Mouse (Mus musculus) 3134 (cell line): Measurements from ENCODE around the gene Gtf2f1.
"Not testable (repeated sequence)": the region's sequence is repeated elsewhere in the genome, so short reads cannot be mapped to it uniquely, and the experiment has no call there.

Source experiments
- DNase-seq: peaks from one replicate; pipeline ENCODE4 v3.0.0-alpha.2; 2011; ENCODE audit warnings: low spot score; ENCODE audit not compliant: insufficient read length; ENCODE audit errors: extremely low read depth

The Gtf2f1 gene

DNA sequence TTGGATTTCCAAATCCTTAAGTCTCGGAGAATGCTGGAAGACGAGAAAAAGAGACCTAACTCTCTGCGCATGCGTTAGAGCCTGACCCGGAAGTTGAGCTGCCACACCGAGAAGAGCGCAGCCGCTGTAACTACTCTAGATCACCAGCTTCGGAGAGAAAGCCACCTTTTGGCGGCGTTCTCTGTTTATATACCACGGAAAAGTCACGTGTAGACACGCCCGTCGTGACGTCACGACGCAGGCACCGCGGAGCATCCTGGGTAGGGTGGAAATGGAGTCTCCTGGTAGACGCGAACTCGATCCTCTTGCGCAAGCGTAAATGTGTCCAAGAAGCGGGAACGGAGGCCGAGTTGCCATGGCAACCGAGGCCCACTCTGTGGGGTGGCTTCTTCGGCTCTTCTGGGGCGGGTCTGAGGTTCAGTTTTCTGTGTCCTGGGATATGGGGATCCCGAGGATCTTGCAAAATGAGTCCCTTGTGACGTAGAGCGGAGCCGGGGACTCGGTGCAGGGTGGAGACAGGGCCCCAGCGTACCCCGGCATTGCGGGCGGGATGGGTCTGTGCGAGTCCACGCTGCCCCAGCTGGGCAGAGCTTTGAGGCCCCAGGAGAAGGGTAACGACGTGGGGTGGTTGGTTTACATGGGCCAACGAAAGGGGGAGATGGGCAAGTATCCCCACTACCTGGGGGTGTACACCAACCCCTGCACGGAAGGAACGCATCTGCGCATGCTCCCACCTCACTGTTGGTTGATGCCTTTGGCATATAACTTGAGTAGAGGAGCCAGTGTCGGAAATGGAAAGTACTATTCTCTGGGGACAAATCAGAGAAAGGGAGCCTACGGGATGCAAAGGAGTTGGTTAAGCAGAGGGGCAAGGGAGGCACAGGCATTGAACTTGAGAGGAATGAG, at the start of gene Gtf2f1, which contains the start of gene Gm17949:
Gene Gtf2f1 (minus strand): TSS at position 53 of the 906 bp plus-strand sequence.
Gene Gm17949 (plus strand): TSS at position 234 of the 906 bp plus-strand sequence.
- DNase-seq: peak; percentile 98

DNA sequence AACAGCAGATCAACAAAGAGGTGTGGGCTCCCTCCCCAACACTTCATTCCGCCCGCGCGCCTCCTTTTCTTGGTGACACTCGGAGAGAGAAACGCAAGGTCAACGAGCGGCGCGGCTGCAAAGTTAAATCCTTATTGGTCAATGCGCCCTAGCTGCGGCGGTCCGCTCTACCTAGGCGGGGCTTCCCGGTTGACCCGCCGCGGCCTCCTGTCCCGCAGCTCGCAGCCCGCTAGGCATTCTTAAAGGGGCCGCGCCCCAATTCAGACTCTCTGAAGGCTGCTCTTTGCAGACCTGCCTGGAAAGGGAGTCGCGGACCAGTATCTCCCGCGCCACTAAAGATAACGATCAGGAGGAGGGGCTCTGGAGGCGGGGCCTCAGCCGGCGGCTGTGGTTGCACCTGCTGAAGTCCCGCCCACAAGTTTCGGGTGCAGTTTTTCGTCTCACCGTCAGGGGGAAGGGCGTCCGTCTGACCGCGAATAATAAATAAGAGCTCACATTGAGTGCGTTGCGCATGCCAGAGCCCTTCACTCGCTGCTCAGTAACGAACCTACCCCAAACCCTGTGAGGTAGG, 49.2 kb upstream of the Gtf2f1 start:
- peak; percentile 92 for DNase-seq

DNA sequence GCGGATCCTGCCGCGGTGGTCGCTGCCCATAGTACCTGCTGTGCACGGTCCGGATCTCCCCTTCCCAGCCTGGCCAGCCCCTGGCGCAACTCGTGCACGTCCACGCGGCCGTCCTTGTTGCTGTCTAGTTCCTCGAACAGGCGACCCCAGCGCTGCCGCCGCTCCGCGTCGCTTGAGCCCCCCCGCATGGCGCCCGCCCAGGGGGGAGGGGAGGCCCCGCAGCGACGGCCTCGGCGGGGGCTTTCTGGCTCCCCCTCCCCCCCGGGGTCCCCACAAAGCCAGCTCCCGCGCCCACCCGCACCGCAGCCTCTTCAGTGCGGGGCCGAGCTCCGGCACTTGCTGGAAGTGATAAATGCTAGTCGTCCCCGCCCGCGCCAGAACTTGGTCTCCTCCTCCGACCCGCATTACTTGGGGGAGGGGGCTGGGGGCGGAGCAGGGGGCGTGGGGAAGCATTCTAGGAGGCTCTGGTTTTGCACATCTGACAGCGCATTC, 48.4 kb upstream of the Gtf2f1 start, which contains the start of gene Slc25a23:
Gene Slc25a23 (minus strand): TSS at position 378 of the 492 bp plus-strand sequence.
- DNase-seq: no peak

DNA sequence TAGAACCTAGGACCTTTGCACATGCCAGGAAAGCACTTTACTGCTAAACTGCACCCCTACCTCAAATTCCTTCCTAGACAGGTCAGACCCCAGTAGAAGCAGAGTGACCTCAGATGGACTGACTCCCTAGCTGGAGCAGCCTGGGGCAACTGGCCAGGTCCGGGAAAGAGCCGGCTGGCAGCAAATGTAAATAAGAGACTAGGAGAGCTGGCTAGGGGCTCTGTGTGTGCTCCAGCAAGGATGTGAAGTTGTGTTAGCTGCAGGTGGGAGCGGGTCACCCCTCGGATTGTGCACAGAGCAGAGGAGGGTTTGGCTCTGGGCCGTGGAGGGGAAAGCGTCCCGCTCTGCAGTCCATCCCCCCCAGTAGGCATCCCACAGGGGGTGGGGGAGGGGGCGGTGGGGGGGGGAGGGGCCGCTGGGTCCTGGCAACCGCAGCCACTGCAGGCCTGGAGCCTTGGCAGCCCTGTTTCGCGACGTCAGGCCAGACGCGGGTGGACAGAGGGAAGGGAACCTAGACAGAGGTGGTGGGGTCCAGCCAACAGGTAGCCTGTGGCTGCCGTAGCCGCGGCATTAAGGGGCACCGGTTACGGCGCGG, 47.9 kb upstream of the Gtf2f1 start, which contains the start of gene Crb3:
Gene Crb3 (plus strand): TSS at position 215 of the 595 bp plus-strand sequence.
- DNase-seq: no peak

DNA sequence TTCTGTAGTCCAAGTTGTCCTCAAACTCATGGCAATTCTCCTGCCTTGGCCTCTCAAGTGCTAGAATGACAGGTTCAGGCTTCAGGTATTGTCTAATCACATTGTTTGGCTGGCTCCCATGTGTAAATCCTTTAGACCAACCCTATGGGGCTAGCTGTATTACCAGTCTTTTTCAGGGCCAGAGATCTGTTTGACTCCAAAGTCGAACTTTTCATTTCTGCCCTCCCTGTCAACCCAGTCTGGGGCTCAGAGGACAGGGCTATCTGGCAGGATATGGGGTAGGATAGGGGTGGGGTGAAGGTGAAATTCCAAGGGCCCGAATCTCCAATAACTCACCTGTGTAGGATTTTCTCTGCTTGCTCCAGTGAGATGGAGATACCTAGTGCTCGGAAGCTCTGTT, 45.2 kb upstream of the Gtf2f1 start:
- no peak for DNase-seq

DNA sequence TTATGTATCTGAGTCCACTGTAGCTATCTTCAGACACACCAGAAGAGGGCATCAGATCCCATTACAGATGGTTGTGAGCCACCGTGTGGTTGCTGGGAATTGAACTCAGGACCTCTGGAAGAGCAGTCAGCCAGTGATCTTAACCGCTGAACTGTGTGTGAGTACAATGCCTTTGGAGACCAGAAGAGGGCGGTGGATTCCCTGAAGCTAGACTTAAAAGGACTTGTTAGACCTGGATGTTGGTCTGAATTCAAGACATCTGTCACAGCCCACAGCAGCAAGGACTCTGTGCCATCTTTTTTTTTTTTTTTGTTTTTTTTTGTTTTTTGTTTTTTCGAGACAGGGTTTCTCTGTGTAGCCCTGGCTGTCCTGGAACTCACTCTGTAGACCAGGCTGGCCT, 40.6 kb upstream of the Gtf2f1 start:
- not testable (repeated sequence) for DNase-seq

DNA sequence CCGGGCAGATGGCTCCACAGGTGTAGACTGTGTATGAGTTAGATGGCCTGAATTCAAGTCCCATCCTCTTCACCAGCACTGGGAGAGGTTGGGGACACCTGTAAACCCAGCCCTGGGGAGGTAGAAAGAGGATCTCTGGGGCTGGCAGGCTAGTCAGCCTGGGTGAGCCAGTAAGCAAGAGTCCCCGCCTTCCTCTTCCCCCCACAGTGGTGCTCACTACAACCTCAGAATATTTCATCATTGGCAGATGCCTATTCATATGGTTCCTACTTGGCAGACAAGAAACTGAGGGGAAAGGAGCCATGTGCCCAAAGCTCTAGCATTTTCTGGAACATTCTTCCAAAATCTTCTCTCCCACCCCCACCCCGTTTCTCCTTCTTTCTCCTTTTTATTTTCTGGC, 37.7 kb upstream of the Gtf2f1 start:
- no peak for DNase-seq

DNA sequence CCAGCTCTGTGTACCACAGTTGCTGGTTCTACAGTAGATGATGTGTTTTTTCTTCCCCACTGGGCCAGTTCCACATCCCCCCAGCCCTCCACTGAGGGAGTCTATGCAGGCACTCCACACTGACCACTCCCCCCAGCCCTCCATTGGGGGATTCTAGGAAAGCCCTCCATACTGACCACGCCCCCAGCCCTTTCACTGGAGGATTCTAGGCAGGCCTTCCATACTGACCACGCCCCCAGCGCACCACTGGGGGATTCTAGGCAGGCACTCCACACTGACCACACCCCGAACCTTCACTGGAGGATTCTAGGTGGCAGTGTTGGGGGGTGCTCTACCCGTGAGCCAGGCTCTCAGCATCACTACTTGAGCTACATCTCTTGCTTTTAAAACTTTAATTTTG, 36.3 kb upstream of the Gtf2f1 start:
- no peak for DNase-seq

DNA sequence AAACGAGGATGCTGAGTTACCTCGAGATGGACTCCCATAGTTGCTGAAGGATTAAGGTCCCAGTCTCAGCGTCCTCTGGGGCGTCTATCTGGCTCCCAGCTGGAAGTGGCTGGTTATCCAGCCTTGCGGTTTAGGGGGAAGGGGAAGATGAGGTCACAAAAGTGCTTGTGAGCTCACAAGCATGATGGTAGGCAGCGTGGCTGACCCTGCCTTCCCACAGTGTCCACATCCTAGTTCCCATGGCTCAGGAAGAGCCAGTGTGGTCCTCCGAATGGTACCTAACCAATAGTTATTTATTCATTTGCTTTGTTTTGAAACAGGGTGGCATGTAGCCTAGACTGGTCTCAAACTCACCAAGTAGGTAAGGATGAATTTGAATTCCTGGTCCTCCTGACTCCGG, 30.5 kb upstream of the Gtf2f1 start, which contains the start of gene Slc25a41:
Gene Slc25a41 (minus strand): TSS at position 101 of the 400 bp plus-strand sequence.
- DNase-seq: no peak

DNA sequence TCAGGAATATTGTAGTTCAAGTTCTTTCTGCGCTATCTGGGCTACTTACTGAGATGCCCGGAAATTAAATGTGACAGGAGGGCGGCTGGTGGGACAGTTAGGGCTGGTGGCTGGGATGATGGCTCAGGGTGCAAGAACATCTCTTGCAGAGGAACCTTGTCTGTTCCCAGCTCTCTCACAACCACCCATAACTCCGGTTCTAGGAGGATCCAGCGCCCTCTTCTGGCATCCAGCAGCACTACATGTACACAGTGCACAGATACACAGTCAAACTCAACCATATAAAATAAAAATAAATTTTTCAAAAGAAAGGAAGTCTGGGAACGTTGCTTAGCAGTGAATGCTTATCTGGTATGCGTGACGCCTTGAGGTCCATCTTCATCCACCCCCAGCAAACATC, 27.9 kb upstream of the Gtf2f1 start:
- no peak for DNase-seq

DNA sequence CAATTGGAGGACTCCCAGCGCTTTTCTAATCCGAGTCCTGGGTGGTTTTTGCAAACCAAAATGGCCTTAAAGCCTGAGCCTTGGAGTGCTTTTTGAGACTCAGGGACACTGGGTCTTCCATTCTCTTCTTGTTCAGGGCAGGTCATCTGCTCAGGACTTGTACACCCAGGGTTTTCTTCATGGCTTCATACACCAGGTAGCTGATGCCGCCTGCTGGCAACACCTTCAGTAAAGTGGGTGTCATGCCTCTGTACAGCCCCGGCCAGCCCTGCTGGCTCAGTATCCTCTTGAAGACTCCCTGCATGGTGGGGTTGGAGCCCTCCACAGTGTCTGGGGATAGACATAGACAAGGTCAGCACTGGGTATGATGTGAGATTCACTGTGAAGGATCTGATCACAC, 21.8 kb upstream of the Gtf2f1 start:
- DNase-seq: no peak

DNA sequence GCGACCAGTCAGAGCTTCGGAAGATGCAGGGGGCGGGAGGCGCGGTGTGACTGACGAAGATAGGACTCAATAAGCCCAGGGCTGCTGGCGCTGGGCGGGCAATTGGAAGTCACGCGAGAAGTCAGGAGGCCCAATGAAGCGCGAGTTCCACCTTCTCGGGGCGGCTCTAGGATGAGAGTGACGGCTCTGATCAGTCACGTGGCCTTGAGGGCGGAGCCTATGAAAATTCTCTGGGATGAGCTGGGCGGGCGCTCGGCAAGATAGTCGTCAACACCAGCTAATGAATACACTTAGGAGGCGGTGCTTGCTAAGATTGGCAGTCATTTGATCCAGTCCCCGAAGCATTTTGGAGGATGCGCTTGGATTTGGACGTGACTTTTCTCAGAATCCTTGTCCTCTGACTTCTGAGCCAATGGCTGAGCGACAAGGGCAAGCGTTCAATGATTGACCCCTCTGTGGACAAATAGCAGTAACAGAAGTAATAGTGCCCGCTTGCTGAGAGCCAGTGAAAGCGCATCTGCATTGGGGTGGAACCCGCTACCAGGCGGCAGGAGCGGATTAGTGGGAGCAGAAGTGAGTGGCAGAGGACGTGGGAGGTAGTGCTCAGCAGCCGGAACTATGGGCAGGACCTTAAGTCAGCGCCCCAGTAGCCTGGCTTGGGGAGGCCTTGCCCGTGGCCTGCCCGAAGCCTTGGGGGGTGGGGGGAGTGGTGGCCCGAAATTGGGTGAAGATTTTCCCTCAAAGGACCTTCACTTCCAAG, 20.8 kb upstream of the Gtf2f1 start:
- DNase-seq: peak; percentile 99

DNA sequence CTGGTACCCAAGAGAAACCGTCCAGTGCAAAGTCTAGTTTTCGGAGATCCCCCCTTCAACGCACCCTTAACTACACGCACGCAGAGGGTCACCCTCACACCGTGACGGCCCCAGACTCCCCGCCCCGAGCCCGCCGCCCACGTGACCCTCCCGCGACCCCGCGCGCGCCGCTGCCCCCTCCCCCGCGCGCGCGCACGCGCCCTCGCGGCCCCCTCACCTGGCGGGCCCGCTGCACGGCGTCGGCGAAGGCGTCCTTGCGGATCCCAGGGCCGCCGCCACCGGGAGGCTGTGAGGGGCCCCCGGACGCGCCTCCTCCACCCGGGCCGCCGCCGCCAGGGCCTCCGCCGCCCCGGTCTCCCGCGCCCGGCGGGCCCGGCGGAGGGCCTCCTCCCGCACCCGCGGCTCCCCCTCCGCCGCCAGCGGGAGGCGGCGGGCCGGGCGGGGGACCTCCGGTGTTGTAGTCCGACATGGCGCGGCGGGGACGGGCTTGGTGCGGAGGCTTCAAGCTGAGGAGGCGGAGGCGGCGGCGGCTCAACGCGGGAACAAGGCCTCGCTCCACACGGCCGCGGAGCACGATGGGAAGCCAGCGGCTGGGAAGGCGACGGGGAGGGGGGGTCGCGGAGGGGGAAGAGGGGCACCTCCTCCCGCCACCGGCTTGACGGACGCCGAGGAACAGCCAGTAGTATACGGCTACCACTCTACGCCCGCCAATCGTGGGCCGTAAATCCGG, 20.0 kb upstream of the Gtf2f1 start, which contains the start of gene Khsrp:
Gene Khsrp (minus strand): TSS at position 592 of the 730 bp plus-strand sequence.
- DNase-seq: no peak

DNA sequence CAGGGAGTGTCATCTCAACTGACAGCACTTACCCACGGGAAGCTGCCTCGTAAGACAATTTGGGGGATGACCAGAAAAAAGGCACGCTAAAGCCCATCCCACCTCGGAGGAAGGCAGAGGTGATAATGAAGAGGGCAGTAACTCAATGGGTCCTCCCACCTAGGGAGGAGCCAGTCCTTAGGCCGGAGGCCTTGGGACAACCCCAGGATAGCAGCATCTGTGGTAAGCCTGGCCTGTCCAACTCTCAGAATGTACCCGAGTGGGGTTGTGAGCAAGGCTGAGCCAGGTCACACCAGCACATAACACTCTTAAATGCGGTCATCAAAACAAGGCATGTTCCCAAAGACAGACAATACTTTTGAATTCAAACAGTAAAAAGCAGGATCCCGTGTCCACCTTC, 18.6 kb upstream of the Gtf2f1 start:
- no peak for DNase-seq

DNA sequence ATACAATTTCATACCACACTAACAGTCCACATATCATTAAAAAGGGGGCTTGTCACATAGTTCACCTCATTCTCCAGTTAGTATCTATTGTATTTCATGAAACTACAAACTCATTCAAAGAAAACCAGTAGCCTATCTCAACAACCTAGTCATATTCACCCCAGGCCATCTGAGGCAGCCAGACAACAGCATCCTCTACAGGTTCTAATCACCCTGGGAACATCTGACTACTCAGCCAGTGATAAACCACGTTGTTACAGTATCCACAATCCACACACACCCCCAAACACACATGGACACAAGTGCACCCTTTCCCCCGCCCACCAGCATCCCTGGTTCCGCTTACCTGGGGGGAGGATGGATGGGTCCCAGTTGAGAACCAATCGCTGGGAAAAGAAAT, 16.4 kb upstream of the Gtf2f1 start:
- DNase-seq: no peak

DNA sequence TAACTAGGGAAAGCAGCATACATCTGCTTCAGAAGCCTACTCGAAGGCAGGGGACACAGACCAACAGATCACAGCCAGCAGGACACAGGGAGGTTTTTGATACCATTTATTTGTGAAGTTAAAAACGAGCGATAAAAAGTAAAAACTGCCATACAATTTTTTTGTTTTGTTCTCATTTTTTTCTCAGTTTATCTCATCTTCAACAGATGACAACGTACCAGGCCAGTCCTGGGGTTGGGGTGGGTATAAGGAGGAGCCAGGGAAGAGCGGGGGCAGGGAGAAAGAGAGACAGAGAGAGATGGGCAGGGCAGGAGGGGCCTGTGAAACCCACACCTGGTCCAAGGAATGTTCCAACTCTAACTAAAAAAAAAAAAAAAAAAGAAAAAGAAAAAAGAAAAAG, 9.9 kb upstream of the Gtf2f1 start:
- DNase-seq: no peak

DNA sequence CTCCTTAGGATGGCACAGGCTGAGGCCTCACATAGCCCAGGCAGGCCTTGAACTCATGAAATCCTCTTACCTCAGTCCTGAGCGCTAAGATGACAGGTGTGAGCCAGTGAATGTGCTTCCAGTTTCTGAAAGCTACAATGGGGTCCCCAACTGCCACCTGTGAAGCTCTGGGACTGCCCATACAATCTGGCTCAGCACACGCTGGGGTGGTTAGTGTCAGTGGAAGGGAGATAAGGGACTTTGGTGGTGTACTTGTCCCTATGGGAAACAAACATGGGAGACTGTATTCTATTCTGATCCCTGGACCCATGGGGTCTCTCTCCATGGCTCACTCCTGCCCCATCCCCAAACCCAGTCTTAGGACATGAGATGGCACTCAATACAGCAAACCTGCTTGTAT, 8.6 kb upstream of the Gtf2f1 start:
- DNase-seq: no peak

DNA sequence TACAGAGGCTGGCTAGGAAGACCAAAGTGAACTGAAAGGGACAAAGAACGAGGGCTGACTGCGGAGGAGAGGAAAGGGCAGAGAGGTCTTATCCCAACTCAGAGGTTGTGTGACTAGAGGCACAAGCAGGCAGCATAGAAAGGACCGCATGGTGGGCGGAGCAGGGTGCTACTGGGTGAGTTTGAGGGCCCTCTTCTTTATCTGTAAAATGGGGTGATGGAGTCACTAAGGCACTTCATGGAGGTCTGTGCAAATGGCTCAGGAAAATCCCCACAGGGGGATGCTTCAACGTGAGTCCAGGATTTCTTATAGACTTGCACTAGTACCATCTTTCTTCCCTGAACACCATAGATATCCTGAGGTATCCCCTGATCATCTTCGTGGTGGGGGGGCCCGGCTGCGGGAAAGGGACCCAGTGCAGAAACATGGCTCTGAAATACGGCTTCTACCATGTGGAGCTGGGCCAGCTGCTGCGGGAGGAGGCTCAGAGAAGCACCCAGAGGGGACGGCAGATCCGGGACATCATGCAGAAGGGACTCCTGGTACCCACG, 1.2 kb upstream of the Gtf2f1 start:
- DNase-seq: no peak

DNA sequence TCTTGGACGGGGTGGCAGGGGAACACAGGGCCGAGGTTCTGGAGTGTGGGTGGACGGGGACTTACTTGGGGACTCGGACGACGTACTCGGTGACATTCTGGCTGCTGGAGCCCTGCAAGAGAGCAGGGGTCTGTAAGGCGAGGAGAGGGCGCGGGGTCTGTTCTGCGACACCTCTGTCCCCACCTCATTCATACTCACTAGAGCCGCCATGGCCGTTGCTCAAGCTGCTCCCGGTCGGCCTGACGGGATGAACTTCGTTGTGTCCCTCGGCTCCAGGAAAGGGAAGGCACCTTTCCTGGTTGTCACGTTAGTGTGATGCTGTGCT, 215 bp downstream of the Gtf2f1 start:
- no peak for DNase-seq
